Mouse (Mus musculus) gastrocnemius, postnatal 25 days (tissue): ENCODE data around the gene Naxd. TPM values are rescaled to one million over a fixed set of nuclear protein-coding genes. Genes with fewer than 3 reads are reported as not detected.
"Not testable (repeated sequence)": the region's sequence is repeated elsewhere in the genome, so short reads cannot be mapped to it uniquely, and the experiment has no call there.

Experiments
- DNase-seq: peaks from one replicate; pipeline ENCODE4 v3.0.0; 2022
- total RNA-seq, 2 experiments: library from RNA; stranded (reverse); gene quantifications; 1 replicate in 1 of 2; 2 replicates in 1 of 2; pipeline ENCODE4 v1.2.3; 2021

Naxd gene
- total RNA-seq, 2 experiments from 2014 or later = 26.3 to 28.9 TPM

DNA sequence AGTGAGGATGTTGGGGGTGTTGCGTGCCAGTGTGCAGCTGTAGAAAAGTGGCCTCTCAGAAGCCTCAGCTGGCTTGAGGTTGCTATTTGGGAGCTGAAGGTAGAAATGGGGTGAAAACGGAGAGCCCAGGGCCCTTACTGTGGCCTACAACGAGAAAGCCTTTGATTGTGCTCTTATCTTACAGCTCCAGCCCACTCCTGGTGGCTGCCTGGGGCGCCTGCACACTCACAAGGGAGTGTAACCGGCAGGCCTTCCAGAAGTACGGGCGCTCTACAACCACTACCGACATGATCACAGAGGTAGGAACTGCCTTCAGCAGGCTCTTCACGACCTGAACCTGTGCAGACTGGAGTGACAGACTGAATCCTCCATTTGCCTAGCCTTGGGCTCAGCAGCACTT is 15.4 kb downstream of the Naxd start:
- no peak for DNase-seq

GRCm38 (mm10) chr8:11513247-11513646 is 15.9 kb downstream of the Naxd start:
- DNase-seq = no peak

DNA sequence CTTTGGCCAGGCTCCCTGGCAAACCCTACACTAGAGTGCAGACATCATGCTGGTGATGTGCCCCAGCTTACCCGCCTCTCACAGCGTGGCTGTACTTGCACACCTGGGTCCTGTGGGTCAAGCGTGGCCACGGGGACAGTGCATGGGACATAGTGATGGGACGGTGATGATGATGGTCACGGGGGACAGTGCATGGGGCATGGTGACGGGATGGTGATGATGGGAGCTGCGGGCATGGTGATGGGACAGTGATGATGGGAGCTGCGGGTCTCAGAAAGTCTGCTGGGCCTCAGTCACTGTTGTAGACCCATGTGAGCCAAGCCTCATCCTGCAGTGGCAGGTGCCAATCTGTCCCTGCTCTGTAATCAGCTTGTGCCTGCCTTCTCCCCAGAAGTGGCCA is 19.0 kb downstream of the Naxd start:
- no peak for DNase-seq

- no peak for DNase-seq
Measured at GRCm38 (mm10) chr8:11517366-11518055, 20.2 kb downstream of the Naxd start.

DNA sequence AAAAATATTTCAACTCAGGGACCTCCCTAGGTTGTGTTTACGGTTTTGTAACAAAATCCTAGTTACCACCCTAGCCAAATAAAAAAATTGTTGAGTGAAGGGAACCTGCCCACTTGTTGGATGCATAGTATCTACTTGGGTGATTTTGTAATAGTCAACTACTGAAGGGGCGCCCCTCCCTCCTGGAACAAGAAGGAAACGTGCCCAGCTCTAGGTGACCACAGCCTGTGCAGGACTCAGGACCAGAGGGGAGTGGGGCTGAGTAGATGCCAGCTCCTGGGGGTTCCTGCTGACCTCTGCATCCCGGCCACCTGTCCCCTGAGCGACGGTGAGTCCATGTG is 20.7 kb downstream of the Naxd start:
- no peak for DNase-seq

- DNase-seq = no peak
Measured at GRCm38 (mm10) chr8:11518676-11519075, 21.4 kb downstream of the Naxd start.

- no peak for DNase-seq
Measured at GRCm38 (mm10) chr8:11523331-11523730, 26.0 kb downstream of the Naxd start.

DNA sequence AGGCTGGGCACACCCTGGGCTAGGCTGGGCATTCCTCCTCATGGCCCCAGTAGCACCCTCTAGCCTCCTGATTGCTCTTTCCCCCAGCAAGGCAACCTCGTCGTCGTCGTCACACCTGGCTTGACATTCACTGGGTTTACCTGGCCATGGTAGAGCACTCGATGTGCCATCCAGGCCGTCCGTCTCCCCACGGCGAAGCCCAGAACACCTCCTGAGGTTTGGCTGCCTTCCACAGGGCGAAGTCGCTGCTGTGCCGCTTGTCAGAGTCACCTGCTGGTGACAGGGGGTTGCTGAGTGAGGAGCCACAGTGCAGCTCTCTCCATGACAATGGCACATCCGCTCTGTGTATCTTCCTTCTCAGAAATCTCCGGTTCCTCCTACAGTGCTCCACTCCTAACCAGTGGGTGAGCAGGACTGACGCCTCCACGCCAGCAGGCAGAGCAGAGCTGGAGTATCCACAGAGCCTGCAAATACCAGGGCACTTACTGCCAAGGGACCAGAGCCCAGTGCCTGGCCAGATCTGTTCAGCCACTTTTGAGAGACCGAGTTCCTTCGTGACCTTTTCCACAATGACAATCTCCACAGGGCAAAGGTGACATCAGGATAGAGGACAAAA is 33.0 kb downstream of the Naxd start:
- DNase-seq = no peak

GRCm38 (mm10) chr8:11530849-11531248 is 33.5 kb downstream of the Naxd start:
- no peak for DNase-seq

GRCm38 (mm10) chr8:11534494-11534893 is 37.2 kb downstream of the Naxd start:
- DNase-seq = no peak

DNA sequence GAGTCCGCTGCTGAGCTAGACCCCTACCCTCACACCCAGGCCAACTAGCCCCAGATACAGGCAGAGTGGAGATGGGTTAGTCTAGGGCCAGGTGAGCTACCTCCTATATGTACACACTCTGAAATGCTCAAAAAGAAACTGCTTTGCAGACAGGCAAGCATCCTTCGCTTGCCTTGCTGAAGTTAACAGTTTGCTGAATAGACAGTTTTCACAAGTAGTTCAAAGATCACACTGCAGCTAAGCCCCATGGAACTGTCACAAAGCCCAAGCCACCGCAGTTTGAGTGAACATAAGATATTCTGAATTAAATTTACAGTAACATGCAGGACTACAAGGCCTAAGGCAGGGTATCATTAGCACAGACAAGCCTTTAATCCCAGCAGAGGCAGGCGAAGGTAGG is 41.7 kb downstream of the Naxd start:
- DNase-seq = no peak

DNA sequence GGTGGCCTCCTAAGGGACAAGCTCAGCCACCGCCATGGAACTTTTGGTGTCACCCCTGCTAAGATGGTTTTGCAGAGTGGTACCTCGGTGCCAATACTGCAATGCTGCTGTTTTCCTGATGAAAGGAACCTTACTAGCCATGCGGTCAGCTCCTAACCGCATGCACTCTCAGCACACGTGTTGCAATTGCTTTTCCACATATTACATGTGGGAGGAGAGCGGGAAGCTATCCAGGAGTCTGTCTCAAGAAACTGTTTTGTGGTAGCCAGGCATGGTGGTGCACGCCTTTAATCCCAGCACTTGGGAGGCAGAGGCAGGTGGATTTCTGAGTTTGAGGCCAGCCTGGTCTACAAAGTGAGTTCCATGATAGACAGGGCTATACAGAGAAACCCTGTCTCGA is 42.9 kb downstream of the Naxd start:
- no peak for DNase-seq

GRCm38 (mm10) chr8:11542031-11542430 is 44.7 kb downstream of the Naxd start:
- DNase-seq = no peak

DNA sequence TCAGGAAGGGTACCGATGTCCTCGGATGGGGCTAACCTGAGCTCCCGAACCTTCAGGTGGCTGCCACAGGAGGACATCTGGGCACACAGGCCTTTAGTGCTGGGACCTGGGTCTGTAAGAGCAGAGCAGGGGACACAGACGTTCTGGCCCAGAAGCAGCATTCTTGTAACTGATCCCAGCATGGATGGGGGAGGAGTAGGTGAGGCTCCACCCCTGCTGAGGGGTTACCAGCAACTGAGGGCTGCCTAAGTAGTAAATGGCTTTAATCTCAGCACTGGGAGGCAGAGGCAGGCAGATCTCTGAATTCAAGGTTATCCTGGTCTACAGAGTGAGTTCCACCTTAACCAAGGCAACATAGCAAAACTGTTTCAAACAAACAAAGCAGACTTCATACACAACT is 45.6 kb downstream of the Naxd start:
- DNase-seq = no peak

DNA sequence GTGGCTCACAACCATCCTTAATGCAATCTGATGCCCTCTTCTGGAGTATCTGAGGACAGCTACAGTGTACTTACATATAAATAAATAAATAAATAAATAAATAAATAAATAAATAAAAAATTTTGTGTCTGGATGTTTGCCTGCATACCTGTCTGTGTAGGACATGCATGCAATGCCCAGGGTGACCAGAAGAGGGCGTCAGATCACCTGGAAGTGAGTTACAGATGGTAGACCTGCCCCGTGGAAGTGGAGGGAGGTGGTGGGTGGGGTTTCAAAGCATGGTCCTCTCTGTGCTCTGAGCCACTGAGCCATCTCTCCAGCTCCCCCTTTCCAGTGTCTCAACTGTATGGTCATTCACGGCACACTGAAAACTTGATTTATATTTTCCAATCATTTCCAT is 47.1 kb downstream of the Naxd start:
- no peak for DNase-seq

DNA sequence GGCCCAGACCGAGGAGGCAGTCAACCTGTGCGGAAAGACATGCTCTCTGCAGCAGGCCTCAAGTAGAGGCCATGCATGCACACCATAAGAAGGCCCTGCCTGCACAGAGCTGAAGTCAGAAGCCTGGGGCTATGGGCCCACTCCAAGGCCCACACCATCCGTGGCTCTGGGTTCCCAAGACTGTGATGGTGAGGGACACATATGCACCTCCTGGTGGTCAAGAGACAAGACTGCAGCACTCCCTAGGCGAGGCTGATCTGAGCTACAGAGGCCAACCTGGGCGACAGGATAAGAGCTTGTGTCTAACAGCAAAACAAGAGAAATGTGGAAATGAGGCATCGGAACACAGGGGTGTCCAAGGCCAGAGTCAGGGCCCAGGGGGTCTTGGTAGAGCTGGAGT is 49.8 kb downstream of the Naxd start:
- DNase-seq = no peak

DNA sequence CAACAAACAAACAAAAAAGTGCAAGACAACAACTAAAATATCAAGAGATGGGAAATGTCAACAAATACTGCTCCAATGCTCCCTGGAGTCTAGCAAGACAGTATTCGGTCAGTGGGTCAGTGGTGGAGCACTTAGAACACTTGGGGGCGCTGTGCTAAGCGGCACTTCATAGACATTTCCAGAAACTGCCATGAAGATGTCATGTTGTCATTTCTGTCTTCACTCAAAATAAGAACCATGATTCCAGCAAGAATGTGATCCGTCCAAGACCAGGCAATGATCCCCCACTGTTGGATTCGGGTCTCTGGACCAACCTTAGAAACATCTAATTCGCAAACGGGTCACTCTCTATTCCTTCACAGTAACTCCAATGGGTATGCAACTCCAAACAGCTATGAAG is 52.4 kb downstream of the Naxd start:
- no peak for DNase-seq

DNA sequence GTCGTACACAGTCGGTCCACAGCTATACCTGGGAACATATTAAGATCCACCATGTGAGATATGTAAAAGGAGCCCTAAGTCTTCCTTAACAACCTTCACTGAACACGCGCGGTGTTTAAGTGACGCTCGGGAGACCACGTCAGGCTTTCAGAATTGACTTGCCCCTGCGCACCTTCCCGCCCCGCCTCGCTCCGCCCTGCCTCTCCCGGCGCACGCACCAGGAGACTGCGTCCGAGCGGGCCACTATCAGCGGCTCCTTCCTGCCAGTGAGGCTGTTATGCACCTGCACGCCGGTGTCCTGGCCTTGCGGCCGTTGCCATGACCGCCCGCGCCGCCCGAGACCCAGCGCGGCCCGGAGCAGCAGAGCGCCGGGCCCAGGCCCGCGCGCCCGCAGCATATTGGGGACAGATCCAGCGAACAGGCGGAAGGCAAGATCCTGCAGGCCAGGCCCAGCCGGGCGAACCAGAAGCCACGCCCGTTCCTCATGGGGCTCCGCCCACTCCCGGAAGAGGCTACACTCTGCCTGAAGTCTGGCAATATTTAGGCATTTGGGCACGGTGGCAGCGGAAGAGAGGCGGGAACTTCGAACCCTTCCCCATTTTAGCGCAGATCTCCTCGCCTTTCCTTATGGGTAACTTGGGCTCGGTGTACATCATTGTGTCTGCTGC is 53.1 kb downstream of the Naxd start, which contains the start of gene Cars2:
Gene Cars2 (minus strand): TSS at position 503 of the 668 bp plus-strand sequence.
- DNase-seq = peak; percentile 90

DNA sequence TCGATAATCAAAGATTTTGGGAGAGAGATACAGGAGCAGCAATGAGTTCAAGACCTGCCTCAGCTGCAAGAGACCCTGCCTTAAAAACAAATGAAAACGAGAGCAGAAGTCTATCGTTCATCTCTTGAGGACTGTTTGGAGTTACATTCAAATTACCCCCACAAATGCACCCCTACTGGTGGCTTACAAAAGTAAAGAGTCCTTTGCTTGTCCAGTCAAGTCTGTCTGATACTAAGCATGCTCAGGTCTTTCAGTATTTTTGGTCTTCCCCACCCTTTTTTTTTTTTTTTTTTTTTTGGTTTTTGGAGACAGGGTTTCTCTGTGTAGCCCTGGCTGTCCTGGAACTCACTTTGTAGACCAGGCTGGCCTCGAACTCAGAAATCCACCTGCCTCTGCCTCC is 54.2 kb downstream of the Naxd start:
- not testable (repeated sequence) for DNase-seq

DNA sequence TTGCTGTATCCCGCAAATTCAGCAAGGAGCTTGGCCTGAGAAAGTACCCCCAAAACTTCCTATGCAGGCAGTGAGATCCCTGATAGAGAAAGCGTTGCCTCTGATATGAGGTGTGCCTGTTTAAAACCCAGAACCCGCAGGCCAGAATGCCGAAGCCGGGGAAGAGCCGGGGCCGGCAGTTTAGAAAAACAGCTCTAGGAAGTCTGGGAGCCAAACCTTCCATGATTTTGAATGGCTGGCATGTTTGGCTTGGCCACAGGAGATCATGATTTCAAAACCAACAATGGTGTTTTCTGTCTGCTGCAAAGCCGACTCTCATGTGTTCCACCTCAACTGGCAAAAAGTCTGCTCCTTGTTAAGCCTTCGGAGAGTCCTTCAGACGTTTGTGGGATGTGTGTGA is 55.1 kb downstream of the Naxd start:
- no peak for DNase-seq

DNA sequence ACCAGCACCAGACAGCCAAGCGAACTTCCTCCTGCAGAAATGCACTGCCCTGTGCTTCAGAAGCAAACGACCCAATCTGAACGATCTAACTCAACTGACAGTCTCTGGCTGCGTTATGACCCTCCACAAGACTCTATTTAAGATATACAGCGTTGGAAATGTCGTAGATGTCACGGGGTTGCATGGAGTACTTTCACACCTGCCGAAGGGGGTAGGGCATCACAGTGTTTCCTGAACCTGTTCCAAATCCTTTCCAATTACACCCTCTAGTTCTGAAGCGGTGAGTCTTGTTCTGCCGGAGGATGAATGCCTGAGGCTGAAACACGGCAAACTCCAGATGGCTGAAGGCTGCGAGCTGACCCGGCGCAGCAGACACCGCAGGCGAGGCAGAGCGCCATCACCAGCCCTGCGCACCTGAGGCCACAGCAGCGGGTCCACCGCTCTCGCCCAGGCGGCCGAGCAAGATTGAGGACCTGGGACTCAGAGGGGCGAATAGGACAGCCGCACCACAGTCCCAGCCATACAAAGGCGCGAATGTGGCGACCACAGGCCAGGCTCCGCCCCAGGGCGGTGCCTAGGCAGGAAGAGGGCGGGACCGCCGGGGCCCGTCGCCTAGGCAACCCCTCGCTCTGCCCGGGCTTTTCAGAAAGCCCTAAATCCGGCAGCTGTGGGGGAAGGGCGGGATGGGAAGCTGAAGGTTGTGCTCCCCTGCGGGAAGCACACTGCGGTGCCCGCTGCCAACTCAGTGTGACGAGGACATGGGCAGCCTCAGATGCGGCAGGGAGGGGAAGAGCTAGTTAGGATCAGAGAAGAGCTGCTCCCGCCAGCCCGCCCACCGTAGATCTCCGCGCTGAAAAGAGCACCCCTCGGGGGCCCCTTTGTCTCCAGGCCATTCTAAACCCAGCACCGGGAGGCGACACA is 57.8 kb downstream of the Naxd start, which contains the start of gene Ing1:
Gene Ing1 (plus strand): TSS at position 773 of the 921 bp plus-strand sequence.
- peak; percentile 93 for DNase-seq
